Mouse (Mus musculus) kidney, postnatal 0 days (tissue): ENCODE measurements around the gene Stx5a. TPM values are rescaled to one million over a fixed set of nuclear protein-coding genes. Genes with fewer than 3 reads are reported as not detected.

Experiments used
- ATAC-seq: fragments of 200-750 bp; cut with Nextera tagmentation; replicated peaks from 2 replicates; pipeline ENCODE4 v1.8.0; 2017; ENCODE audit warnings: low read depth, moderate number of reproducible peaks, moderate TSS enrichment, moderate library complexity; ENCODE audit not compliant: low FRiP score
- DNase-seq: peaks from one replicate; pipeline ENCODE4 v3.0.0-alpha.2; 2016; ENCODE audit warnings: low spot score
- H3K27ac ChIP-seq: fragments of 300-500 bp; sonication (generic); 2 replicates; pipeline ENCODE4 v1.5.1; 2014; ENCODE audit warnings: mild to moderate bottlenecking
- H3K27me3 ChIP-seq: fragments of 300-500 bp; sonication (generic); 2 replicates; pipeline ENCODE4 v1.6.1; 2014; ENCODE audit warnings: low read length, mixed read lengths; ENCODE audit not compliant: insufficient read depth
- H3K36me3 ChIP-seq: fragments of 300-500 bp; sonication (generic); 2 replicates; pipeline ENCODE4 v1.6.1; 2014; ENCODE audit warnings: low read length, mixed read lengths; ENCODE audit not compliant: insufficient read depth
- H3K4me1 ChIP-seq: fragments of 300-500 bp; sonication (generic); replicated peaks from 2 replicates; pipeline ENCODE4 v1.6.1; 2014; ENCODE audit warnings: antibody characterized with exemption, low read length, mixed read lengths; ENCODE audit not compliant: insufficient read depth
- H3K4me2 ChIP-seq: fragments of 300-500 bp; sonication (generic); 2 replicates; pipeline ENCODE4 v1.6.1; 2014; ENCODE audit warnings: mild to moderate bottlenecking, low read length, moderate library complexity, mixed read lengths
- H3K4me3 ChIP-seq: fragments of 300-500 bp; sonication (generic); replicated peaks from 2 replicates; pipeline ENCODE4 v1.5.1; 2014; ENCODE audit warnings: low read depth, low read length
- H3K9ac ChIP-seq: fragments of 300-500 bp; sonication (generic); 2 replicates; pipeline ENCODE4 v1.6.1; 2014; ENCODE audit warnings: low read depth, low read length
- H3K9me3 ChIP-seq: fragments of 300-500 bp; sonication (generic); replicated peaks from 2 replicates; pipeline ENCODE4 v1.6.1; 2016; ENCODE audit warnings: low read length, inconsistent platforms, mixed read lengths
- CTCF ChIP-seq: IDR thresholded peaks from 2 replicates; pipeline ENCODE4 v1.5.1; 2016; ENCODE audit warnings: antibody characterized with exemption, low read depth, mild to moderate bottlenecking, moderate library complexity
- WGBS: fragments of 180-500 bp; shearing (Covaris S2); extraction: QIAGEN DNeasy Blood & Tissue Kit; methylation state at CpG from one replicate; pipeline ENCODE4 v1.1.7; 2014; 5-methylcytosine and 5-hydroxymethylcytosine counted together
- polyA plus RNA-seq: library from polyadenylated mRNA; unstranded; fragments of >200 nt; fragmentation: Nextera tagmentation; extraction: Ambion mirVana; gene quantifications from 2 replicates; pipeline ENCODE4 v1.2.1, GENCODE M21; 2015

Stx5a gene
- polyA plus RNA-seq, 1 experiment from 2014 or later: 105 TPM

GRCm38 (mm10) chr19:8703571-8703970 lies 37.6 kb upstream of the Stx5a start:
- Histone ChIP-seq H3K27me3 (no peaks in the 10 kb centered on the region), H3K4me2 (no peak overlapping the region), H3K36me3 (peaks cover 19% of the 10 kb centered on the region), H3K27ac (no peak overlapping the region), H3K9me3 (no peaks in the 10 kb centered on the region), H3K9ac (no peak overlapping the region), H3K4me3 (no peak overlapping the region), H3K4me1 (peaks cover 3% of the 10 kb centered on the region; the same call in 1 of the 2 replicates)
- 76% methylated on average over 3 of the region's 4 CpGs for WGBS
- ATAC-seq (no peak), DNase-seq (no peak)
- TF ChIP-seq CTCF: no peak

- ATAC-seq (no peak), DNase-seq (no peak)
- no peaks in the 10 kb centered on the region for H3K27me3 ChIP-seq
- no peak overlapping the region for H3K27ac ChIP-seq
- no peak overlapping the region for H3K4me3 ChIP-seq
- H3K4me2 ChIP-seq: no peak overlapping the region
- TF ChIP-seq CTCF: no peak
- H3K9me3 ChIP-seq: no peaks in the 10 kb centered on the region
- H3K9ac ChIP-seq: no peak overlapping the region
- peaks cover 35% of the 10 kb centered on the region for H3K36me3 ChIP-seq
- 73% methylated on average over 6 of the region's 6 CpGs for WGBS
- H3K4me1 ChIP-seq: peaks cover 5% of the 10 kb centered on the region; the same call in 1 of the 2 replicates
Measured at GRCm38 (mm10) chr19:8705026-8705708, 36.0 kb upstream of the Stx5a start.

- Histone ChIP-seq H3K9me3 (no peaks in the 10 kb centered on the region), H3K27ac (no peak overlapping the region), H3K9ac (no peak overlapping the region), H3K4me2 (no peak overlapping the region), H3K4me3 (no peak overlapping the region), H3K4me1 (peaks cover 14% of the 10 kb centered on the region; the same call in 1 of the 2 replicates), H3K27me3 (no peaks in the 10 kb centered on the region), H3K36me3 (peaks cover 42% of the 10 kb centered on the region)
- WGBS: 68% methylated on average over 7 of the region's 7 CpGs
- no peak for TF ChIP-seq CTCF
- ATAC-seq (no peak), DNase-seq (no peak)
Measured at GRCm38 (mm10) chr19:8706132-8706667, 35.0 kb upstream of the Stx5a start.

- Histone ChIP-seq H3K36me3 (peaks cover 42% of the 10 kb centered on the region), H3K27ac (no peak overlapping the region), H3K4me2 (no peak overlapping the region), H3K27me3 (no peaks in the 10 kb centered on the region), H3K9me3 (no peaks in the 10 kb centered on the region), H3K4me1 (peaks cover 14% of the 10 kb centered on the region; the same call in 1 of the 2 replicates), H3K9ac (no peak overlapping the region), H3K4me3 (no peak overlapping the region)
- no peak for TF ChIP-seq CTCF
- ATAC-seq: no peak
- 94% methylated on average over 7 of the region's 7 CpGs for WGBS
- DNase-seq: no peak
Measured at GRCm38 (mm10) chr19:8706930-8707329, 34.3 kb upstream of the Stx5a start.

- H3K9me3 ChIP-seq: no peaks in the 10 kb centered on the region
- no peak overlapping the region for H3K9ac ChIP-seq
- peaks cover 11% of the 10 kb centered on the region; the same call in 1 of the 2 replicates for H3K4me1 ChIP-seq
- no peak overlapping the region for H3K27ac ChIP-seq
- no peak overlapping the region for H3K4me3 ChIP-seq
- ATAC-seq (no peak), DNase-seq (no peak)
- H3K36me3 ChIP-seq: peaks cover 42% of the 10 kb centered on the region
- H3K4me2 ChIP-seq: no peak overlapping the region
- H3K27me3 ChIP-seq: no peaks in the 10 kb centered on the region
- WGBS: 93% methylated on average over 8 of the region's 8 CpGs
- TF ChIP-seq CTCF: no peak
Measured at GRCm38 (mm10) chr19:8708954-8709353, 32.3 kb upstream of the Stx5a start.

- Histone ChIP-seq H3K4me1 (peaks cover 11% of the 10 kb centered on the region; the same call in 1 of the 2 replicates), H3K9me3 (no peaks in the 10 kb centered on the region), H3K9ac (0 out of 2 replicates have a peak overlapping the region, but pooled peaks have one; percentile 14), H3K4me2 (no peak overlapping the region), H3K27ac (no peak overlapping the region), H3K27me3 (no peaks in the 10 kb centered on the region), H3K36me3 (peaks cover 42% of the 10 kb centered on the region), H3K4me3 (no peak overlapping the region)
- no peak for ATAC-seq
- 94% methylated on average over 2 of the region's 2 CpGs for WGBS
- TF ChIP-seq CTCF: no peak
- no peak for DNase-seq
Measured at GRCm38 (mm10) chr19:8710057-8710456, 31.2 kb upstream of the Stx5a start.
